Mouse (Mus musculus) ES-Bruce4 (cell line): ENCODE measurements around the gene Pcbd2.

Experiments used
- EP300 ChIP-seq: IDR thresholded peaks from 2 replicates; pipeline ENCODE4 v1.6.1; 2011; ENCODE audit warnings: low read depth, low read length; ENCODE audit not compliant: insufficient read depth
- POLR2A ChIP-seq: IDR thresholded peaks from one replicate; pipeline ENCODE4 v1.8.1; 2011; ENCODE audit warnings: low read length; ENCODE audit not compliant: insufficient read depth

DNA sequence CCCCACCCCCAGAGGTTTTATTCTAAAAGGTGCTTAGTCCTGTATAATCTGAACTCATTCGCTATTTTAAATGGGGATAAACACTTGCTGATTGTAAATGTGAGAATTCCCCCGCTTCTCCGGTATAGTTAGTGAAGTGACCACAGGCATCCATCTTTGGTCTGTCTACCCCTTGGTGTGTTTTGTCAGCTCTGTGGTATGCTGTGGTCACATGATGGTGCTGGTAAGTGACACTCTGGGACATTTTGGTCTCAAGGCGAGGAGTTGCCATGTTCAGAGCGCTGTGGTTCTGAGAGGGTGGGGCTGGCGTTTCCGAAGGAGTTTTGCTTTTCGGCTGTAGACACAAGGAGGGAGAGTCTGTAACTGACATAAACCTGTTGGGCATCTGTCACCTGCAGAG, 10.7 kb downstream of the Pcbd2 start:
- TF ChIP-seq POLR2A = no peak
- no peak for TF ChIP-seq EP300
